Mouse (Mus musculus): ENCODE measurements around the gene Xaf1.
A peak's percentile ranks its signal among the peaks of the same experiment; 100 is the strongest.

Gene Xaf1

DNA sequence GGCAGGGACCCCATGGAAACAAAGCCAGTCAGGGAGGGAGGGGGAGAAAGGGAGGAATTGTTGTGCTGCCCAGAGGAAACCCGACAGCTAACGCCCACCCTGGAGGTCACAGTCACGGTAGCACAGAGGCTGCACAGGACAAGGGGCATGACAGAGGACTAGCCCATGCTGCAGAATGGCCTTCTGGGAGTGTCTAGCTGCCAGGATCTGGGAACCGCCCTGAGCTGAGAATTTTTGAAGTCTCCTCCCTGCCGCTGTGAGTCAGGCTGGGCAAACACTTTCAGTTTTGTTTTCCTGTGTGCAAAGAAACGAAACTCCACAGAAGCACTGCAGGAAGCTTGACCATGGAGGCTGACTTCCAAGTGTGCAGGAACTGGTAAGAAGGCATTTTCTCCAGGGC lies at the start of gene Xaf1:
Gene Xaf1 (plus strand): TSS at position 296 of the 400 bp plus-strand sequence.
- peak; percentile 90 for DNase-seq (ENCODE audit: low read depth, low spot score)

DNA sequence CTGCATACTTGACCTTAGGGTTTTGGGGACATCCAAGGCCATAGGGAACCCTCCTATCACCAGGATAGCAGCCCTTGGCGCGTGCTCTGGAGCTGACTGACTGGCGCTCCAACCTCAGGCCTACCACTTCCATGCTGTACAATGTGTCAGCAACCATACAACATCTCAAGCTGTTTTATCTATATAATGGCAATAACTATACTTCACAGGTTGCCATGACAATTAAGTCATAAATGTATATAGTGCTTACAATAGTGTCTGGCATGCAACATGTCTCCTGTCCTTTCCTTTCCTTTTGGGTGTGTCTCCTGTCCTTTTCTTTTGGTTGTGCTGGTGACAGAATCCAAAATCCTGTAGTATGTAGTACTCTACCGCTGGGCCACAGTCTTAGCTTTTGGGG lies 45.8 kb upstream of the Xaf1 start:
- no peak for DNase-seq (ENCODE audit: low read depth, low spot score)

GRCm38 (mm10) chr11:72256441-72256840 lies 45.0 kb upstream of the Xaf1 start:
- no peak for DNase-seq (ENCODE audit: low read depth, low spot score)

DNA sequence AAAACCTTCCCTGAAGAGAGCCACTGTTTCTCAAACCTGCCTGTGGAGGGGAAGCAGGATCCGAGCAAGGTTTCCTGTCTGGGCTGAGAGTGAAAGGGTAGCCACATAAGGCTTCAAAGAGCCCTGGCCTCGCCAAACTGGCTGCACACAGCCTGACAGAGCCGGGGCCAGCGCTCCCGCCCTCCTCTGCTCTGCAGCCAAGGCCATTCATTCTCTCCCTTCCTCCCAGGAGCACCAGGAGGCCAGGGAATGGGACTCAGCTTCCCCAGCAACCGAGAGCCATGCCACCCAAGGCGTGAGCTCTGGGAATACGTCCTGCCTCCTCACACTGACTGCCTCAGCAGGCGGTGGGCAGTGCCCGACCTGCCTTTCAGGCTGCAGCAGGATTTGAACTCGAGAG lies 35.9 kb upstream of the Xaf1 start:
- DNase-seq (ENCODE audit: low read depth, low spot score), result no peak

- no peak for DNase-seq (ENCODE audit: low read depth, low spot score)
Measured at GRCm38 (mm10) chr11:72266207-72266959, 35.0 kb upstream of the Xaf1 start.

DNA sequence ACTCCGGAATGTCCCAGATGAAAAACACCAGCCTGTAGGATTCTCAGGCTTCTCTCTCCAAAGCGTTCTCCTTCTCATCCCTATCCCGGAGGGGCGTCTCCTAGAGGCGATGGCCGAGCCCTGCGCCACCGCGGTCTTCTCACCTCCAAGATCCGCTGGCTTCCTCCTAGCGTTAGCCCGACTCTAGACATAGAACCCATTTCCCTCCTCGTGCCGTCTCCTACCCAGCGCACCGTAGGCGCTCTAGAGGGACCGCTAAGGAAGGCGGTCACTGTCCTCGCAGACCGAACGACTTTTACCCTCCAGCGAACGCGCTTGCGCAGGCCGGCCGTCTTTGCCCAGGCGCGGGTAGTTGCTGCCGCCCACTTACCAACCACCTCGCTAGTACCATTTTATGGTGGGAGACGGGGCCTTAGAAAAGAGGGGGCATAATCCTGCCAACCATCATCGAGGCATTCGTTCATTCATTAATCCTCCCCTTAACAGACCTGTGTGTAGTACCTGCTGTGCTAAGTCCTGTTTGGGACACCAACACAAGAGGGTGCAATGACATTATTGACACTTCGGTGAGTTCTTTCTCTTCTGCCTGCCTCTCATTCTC lies 34.4 kb upstream of the Xaf1 start, which contains the start of gene Slc13a5:
Gene Slc13a5 (minus strand): TSS at position 263 of the 601 bp plus-strand sequence.
- no peak for DNase-seq (ENCODE audit: low read depth, low spot score)

DNA sequence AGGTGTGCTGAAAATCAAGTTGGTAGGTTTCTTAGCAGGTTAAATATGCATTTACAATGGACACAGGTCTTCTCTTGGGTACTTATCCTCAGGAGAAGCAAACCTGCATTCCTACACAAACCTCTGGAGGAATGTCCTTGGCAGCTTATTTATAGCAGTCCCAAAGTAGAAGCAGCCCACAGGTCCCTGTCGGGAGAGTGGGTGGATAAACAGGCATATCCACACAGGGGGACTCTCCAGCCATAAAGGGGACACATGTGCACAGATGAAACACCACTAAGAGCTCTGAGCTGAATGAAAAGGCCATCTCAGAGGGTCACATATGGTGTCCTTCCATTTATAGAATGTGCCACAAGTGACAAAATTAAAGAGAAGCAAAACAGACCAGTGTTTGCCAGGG lies 29.7 kb upstream of the Xaf1 start:
- no peak for DNase-seq (ENCODE audit: low read depth, low spot score)

DNA sequence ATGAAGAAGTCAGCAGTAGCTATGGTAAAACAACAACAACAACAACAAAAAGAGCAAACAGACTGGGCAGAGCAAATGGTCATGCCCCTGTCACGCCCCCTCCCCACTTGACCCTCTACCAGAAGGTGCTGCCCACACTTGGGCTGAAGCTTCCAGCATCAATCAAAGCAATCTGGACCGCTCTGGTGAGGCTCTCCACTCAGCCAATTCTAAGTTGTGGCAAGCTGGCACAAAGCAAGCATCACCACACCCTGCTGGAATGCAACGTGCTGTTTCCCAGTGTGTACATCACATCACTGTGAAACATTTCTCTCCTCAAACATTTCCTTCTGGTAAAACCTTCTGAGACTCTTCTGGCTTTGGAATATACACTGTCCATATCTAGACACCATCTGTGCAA lies 28.1 kb upstream of the Xaf1 start:
- DNase-seq (ENCODE audit: low read depth, low spot score), result peak; percentile 14

DNA sequence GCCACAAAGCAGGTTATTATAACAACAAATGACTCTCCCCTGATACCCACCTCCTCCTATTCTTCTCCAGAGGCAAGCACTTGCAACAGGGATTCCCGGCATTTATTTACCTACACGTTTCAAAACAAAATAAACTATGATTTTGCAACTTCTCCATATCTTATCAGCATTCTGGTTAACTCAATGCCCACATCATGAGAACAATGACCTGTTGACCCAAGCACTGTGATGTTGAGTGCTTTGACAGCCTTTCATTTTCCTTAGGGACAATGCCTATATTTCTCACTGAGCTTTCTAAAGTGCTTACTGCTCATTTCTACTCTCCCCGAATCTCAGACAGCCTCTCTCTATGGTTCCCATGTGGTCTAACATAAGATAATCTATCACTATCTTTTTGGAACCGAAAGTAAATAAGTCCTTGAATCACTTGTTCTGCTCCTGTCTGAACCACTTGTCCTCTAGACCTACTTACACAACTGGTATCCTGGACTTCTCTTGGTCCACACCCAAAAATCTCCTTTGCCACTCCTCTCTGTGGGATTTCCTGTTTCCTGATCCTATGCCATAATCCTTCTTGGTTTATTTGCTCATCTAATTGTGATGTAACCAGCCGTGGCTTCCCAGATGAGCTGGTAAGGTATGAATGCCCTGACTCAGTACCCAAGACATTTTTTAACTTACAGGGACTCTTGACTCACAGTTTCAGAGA lies 20.1 kb upstream of the Xaf1 start:
- peak; percentile 57 for DNase-seq (ENCODE audit: low read depth, low spot score)

GRCm38 (mm10) chr11:72281852-72282400 lies 19.5 kb upstream of the Xaf1 start:
- DNase-seq (ENCODE audit: low read depth, low spot score), result no peak

- DNase-seq (ENCODE audit: low read depth, low spot score), result no peak
Measured at GRCm38 (mm10) chr11:72283486-72284224, 17.8 kb upstream of the Xaf1 start.

GRCm38 (mm10) chr11:72284532-72285182 lies 16.8 kb upstream of the Xaf1 start:
- no peak for DNase-seq (ENCODE audit: low read depth, low spot score)

- peak; percentile 56 for DNase-seq (ENCODE audit: low read depth, low spot score)
Measured at GRCm38 (mm10) chr11:72285971-72286480, 15.4 kb upstream of the Xaf1 start.

- no peak for DNase-seq (ENCODE audit: low read depth, low spot score)
Measured at GRCm38 (mm10) chr11:72286651-72287050, 14.8 kb upstream of the Xaf1 start.

GRCm38 (mm10) chr11:72287126-72287525 lies 14.3 kb upstream of the Xaf1 start:
- DNase-seq (ENCODE audit: low read depth, low spot score), result no peak

DNA sequence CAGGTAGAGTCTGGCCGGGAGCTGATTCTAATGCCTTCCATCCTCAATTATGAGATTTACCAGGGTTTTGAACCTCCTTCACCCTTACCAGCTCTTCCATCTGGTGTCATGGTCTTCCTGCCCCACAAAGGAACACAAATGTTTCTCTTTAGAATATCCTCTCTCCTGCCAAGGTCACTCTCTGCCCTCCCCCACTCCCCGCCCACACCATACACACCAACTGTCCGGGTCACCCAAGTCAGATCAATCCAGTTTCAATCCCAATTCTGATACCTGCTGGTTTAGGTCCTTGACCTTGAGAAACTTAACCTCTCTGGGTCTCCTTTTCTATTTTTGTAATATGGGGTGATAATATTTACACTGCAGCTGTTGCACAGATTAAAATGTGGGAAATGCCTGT lies 13.9 kb upstream of the Xaf1 start:
- DNase-seq (ENCODE audit: low read depth, low spot score), result no peak

- DNase-seq (ENCODE audit: low read depth, low spot score), result no peak
Measured at GRCm38 (mm10) chr11:72293116-72293515, 8.3 kb upstream of the Xaf1 start.

DNA sequence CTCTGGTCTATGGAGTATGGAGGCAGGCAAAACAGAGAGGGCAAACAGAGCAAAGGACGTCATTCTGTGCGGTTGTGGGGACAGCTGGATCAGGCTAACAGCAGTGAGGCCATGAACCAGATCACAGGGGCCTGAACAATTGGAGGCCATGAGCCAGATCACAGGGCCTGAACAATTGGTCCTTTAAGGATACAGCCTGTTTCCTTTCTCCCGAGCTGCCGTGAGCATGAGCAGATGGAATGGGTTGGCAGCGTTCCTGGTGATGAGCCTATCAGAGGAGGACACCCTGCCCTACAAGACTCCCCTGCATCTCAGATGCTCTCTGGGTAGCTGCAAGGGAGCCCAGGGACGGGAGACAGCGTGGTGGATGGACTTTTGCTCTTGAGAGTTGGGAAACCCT lies 801 bp downstream of the Xaf1 start:
- peak; percentile 25 for DNase-seq (ENCODE audit: low read depth, low spot score)

GRCm38 (mm10) chr11:72307461-72307860 lies 6.0 kb downstream of the Xaf1 start:
- no peak for DNase-seq (ENCODE audit: low read depth, low spot score)

DNA sequence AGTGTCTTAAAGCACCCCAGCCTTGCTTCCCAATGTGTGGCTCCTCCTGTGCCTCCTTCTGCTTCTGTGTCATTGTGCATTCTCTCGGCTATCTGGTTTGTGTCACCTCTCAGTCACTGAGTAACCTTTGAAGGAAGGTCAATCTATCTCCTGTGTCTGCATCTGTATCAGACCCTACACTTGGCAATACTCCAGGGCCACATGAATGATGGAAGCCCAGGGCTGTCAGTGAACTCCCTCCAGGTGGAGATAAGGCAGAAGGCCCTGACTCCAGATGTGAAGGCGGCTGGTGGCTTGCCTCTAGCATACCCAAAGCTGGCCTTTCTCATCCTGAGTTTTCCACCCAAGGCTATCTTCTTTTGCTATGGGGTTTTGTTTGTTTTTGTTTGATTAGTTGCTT lies 7.6 kb downstream of the Xaf1 start:
- DNase-seq (ENCODE audit: low read depth, low spot score), result no peak

GRCm38 (mm10) chr11:72310491-72310890 lies 9.1 kb downstream of the Xaf1 start:
- no peak for DNase-seq (ENCODE audit: low read depth, low spot score)

Measured in 3T3-L1 (cell line).